Mouse (Mus musculus) cerebellum, postnatal 4 days (tissue): ENCODE results near the gene Gk.

ENCODE experiments used
- DNase-seq, 2 experiments: peaks; one replicate each; pipeline ENCODE4 v3.0.0; 2022; ENCODE audit warnings: low spot score in 2 of 2, mixed read lengths in 1 of 2

Gene Gk

DNA sequence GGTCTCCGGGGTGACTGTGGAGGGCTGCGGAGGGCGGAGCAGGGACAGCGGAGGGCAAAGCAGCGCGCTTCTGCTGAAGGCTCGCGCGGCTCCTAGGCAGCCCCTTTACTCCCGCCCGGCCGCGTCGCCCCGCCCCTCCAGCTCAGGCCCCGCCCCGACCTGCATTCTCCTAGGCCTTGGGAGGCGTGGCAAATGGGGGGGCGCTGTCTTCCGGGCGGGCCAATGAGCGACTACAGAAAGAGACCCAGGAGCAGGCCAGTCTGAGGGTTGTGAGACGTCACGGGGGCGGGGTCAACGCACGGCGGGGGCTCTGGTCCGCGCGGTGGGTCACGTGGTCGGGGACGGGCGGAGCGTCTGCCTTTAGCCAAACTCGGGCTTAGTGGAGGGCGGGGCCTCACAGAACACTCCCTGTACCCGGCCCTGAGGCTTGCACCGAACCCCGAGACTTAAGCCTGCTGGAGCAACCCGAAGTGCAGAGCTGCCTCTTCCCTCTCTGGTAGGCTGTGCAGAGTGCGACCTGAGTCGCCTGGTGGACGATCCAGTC, at the start of gene Gk:
Gene Gk (minus strand): TSS at position 276 of the 544 bp plus-strand sequence.
- peak; percentile 91 to 95 for DNase-seq

GRCm38 (mm10) chrX:85804706-85805376, 28.2 kb upstream of the Gk start:
- DNase-seq: no peak

- no peak for DNase-seq
Observed at GRCm38 (mm10) chrX:85803006-85803405, 26.4 kb upstream of the Gk start.

DNA sequence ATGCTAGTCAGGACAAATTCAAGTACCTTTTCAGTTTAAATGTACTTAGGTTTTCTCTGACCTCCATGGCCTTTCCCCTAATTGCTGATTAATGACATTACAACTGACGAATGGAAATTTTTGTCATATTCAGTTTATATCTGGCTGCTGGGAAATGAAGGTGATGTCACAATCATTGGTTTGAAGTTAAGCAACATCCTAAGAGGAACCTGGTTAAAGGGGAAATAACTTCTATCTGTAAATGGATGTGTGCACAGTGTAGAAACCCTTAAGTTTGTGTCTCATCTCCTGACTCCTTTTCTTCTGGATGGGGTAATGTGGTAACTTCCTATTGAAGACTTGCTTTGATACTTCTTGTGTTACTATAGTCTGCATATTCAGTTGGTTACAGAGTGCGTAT, 20.8 kb upstream of the Gk start:
- DNase-seq: no peak

DNA sequence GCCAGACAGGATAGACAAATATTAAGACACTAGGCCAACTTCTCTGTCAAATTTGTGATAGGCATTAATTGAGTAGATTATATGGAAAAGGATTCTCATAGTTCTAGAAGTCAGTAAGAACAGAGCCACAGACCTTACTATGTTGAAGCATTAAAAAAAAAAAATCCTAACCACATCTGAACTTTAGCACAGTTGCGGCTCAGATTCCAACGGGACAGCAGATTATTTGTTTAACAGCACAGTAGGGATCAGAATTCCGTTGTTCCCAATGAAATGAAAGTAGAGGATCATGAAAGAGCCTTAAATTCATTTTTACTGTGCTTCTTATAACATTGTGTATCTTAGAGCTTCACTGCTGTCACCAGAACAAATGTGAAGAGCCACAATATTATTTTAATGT, 1.7 kb upstream of the Gk start:
- no peak for DNase-seq

- peak in 1 of 2 experiments; percentile 18 for DNase-seq
Observed at GRCm38 (mm10) chrX:85777141-85777540, 522 bp upstream of the Gk start.

- DNase-seq: peak in 1 of 2 experiments; percentile 0
Observed at GRCm38 (mm10) chrX:85775879-85776543, 608 bp downstream of the Gk start.

- DNase-seq: no peak
Observed at GRCm38 (mm10) chrX:85771303-85771702, 5.3 kb downstream of the Gk start.

- no peak for DNase-seq
Observed at GRCm38 (mm10) chrX:85770747-85771146, 5.9 kb downstream of the Gk start.

GRCm38 (mm10) chrX:85768578-85768977, 8.0 kb downstream of the Gk start:
- DNase-seq: no peak

DNA sequence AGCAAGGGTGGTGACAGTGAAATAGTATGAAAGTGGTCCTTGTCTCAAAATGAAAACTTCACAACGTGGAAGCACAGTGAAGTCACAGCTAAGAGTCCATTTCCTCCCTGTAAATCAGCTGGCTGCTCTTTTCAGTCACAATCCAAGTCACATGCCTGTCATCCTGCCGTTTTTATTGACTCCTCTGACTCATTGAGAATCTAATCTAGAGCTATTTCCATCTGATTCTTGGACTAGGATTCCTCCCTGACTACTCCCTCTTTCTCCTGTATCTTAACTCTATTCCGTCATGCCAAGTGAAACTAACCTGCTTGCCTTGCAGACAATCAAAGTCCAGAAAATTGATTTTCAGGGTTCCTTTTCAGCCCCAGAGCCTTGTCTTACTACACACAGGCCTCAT, 20.6 kb downstream of the Gk start:
- DNase-seq: no peak

DNA sequence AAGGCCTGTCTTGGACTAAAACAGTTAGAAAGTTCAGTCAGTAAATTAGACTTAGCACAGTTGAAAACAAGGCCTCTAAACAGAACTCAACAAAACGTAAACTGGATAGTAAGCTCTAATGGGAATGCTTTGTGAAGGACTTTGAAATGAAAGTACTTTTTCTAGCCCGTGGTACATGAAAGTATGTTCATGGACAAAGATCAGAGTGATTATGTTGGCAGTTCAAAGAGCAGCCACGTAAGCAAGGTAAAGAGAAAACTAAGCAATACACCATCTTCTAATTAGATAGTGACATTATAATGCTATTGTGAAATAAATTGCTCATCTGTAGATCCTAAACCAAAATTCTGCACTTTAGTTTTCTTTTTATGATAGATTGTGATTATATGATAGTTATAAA, 32.8 kb downstream of the Gk start:
- no peak for DNase-seq

GRCm38 (mm10) chrX:85733228-85733627, 43.4 kb downstream of the Gk start:
- no peak for DNase-seq

DNA sequence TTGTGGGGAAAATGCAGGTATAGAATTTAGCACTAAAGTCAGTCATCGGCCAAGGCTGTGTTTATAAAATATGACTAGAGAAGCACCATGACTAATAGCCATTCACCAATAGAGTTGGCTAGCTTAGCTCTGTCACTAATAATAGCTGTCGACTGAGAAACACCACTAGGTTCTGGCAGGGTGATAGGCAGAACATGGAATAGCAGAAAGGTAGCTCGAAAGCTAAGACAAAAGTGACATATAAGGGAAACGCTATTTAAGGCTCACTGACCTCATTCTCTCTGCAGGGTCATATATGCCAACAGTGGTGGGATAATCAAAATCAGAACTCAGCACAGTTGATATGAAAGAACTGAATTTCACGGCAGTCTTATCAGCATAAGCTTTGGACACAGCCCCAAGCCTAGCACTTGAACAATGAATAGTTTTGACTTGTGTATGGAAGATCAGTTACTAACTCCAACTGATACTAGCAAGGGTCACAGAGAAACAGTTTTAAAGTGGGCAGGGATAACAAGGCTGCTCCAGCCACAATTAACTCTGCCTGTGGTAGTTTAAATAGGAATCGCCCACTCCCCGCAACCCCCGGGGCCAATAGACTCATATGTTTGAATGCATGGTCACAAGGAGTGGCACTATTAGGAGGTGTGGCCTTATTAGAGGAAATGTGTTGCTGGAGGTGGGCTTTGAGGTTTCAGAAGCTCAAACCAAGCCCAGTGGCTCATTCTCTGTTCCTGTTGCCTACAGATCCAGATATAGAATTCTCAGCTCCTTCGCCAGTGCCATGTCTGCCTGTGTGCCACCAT, 45.3 kb downstream of the Gk start:
- no peak for DNase-seq

DNA sequence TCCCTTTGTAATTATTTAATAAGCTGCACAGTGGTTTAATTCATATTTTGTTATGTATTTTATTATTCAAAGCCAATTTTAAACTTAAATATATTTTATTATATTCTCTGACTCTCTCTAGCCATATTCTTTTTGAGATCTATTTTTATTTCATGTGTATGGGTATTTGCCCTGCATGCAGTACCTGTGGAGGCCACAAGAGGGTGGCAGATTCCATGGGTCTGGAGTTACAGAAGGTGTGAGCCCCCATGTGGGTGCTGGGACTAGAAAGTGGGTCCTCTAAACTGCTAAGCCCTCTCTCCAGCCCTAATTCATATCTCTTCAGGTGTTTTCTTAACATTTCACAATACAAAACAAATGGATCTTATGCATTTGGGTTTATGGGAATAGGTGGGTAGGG, 55.4 kb downstream of the Gk start:
- no peak for DNase-seq

DNA sequence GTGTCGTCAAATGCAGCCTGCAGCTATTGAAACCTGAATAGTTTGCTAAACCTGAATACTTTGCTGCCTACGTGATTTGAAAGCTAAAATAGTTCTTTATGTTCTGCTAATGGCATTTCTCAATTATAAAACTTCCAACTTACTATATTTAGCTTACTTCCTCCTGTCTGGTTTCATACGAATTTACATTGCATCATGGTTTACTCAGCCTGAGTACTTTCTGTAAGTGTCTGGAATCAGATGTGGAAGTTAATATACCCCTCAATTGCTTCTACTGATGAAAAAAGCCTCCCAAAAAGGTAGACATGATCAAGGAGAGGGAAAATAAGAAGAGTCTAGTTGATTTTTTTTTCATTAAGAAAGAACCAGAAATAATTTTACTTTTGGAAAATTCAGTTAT, 66.2 kb downstream of the Gk start:
- DNase-seq: no peak

DNA sequence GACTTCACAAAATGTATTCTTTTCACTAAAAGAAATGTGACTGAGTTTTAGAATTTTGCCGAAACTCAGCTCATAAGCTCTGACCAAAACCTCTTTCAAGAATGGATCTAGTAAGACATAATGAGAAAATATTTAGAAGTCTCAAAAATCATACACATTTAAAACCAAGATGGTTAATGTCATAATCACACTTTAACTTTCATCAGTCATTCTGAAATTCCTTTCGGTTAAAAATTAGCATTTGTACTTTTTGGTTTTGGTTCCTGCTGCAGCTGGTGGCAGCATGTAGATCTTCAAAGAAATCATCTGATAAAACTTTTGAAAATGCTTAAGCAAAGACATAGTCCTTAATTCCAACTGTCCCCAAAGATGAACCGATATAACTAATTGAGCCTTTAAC, 70.9 kb downstream of the Gk start:
- no peak for DNase-seq

DNA sequence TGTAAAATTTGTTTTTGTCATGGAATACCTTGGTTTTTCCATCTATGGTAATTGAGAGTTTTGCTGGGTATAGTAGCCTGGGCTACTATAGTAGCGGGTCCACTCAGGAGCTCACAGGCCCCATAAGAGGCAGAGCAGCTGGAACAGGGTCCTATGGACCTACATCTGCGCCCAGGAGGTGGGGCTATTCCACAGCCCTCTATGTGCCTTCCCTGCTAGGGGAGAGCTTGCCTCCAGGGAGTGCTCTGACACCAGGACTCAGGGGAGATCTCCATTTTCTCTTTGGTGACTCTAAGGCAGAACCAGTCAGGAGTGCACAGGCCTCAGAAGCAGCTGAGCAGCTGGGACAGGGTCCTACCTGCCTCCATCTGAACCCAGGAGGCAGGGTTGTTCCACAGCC, 92.9 kb downstream of the Gk start:
- no peak for DNase-seq

DNA sequence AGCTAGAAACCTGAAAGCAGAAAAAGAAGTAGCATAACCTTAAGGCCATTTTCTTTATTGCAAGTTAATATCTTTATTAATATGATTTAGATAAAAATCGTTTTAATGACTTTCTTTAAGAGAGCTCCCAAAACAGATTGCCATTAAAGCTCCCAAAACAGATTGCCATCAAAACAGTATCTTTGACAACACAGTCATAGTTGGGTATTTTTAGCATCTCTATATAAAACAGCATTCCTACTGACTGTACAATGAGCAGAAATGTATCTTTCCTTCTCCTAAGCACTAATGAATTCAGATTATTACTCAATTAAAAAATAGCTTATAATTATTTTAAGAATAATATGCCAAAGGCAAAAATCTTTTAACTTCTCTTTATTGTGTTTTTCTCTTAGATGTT, 94.5 kb downstream of the Gk start:
- no peak for DNase-seq

GRCm38 (mm10) chrX:85676808-85677207, 99.8 kb downstream of the Gk start:
- peak in 1 of 2 experiments; percentile 9 for DNase-seq
